Mouse (Mus musculus): ENCODE data around the gene Socs3.

The Socs3 gene

GRCm38 (mm10) chr11:117952174-117952933 is 17.5 kb downstream of the Socs3 start:
- DNase-seq, result peak; percentile 48

GRCm38 (mm10) chr11:117951391-117951790 is 18.5 kb downstream of the Socs3 start:
- DNase-seq, result no peak

DNA sequence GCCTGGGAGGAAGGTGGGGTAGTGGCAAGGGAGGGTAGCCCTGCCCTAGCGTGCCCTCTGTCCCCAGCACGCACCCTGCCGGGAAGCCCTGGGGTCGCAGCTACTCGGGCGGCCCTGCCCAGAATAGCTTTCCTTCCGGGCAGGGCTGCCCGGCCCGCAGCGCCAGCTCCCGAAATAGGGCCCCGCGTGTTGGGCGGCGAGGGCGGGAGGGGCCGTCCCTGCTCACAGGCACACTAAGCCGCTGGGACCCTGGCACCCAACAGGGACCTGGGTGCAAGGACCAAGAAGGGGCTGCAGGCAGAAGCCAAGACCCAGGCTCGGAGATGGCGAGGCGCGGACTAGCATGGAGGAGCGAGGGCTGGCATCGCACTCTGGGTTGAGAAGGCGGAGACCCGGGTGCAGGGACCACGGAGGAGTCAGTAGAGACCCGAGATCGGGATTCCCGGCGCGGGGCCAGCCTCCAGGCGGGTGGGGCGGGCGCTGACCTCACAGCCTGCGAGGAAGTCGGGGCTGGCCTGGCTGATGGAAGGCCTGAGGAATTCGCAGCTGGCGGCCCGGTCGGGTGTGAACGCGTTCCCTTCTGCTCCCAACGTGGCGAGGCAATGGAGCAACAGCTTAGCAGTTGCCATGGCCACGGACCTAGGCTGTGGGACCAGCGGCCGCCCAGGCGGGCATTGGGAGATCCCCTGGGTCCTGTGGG is 20.3 kb downstream of the Socs3 start:
- DNase-seq, result peak; percentile 86

GRCm38 (mm10) chr11:117946996-117947419 is 22.8 kb downstream of the Socs3 start:
- DNase-seq, result no peak

DNA sequence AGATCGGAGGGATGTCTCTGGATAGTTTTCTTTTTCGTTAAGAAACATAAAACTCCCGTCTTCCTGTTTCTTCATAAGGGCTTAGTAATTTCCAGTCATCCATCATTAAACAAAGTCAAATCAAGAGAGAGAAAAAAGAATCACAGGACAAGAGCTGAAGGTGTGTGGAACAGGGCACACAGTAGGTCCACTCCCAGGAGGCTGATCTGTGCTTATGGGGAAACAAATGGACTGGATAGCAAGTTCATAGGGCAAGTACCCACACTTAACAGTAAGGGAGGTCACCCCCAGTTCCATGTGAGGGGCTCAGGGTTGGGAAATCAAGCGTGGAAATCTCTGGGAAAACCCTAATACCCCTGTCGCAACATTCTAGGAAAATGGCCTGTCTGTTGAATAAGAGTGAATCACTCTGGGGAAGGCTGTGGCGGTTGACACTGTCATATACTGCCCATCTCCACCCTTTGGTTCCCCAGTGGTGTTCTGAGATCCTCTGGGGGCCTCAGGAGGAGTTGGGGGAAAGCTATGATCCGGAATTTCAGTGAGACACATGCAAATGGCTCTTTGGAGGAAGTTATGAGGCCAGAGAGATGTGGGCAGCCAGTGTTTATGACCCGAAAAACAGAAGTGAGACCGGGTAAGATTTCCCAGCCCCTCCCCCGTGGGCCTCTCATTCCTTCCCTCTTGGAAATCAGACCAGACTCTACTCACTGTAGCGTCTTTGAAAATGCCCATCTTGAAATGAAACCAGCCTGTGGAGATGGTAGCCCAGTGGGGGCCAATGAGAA is 23.5 kb downstream of the Socs3 start:
- peak; percentile 23 for DNase-seq

DNA sequence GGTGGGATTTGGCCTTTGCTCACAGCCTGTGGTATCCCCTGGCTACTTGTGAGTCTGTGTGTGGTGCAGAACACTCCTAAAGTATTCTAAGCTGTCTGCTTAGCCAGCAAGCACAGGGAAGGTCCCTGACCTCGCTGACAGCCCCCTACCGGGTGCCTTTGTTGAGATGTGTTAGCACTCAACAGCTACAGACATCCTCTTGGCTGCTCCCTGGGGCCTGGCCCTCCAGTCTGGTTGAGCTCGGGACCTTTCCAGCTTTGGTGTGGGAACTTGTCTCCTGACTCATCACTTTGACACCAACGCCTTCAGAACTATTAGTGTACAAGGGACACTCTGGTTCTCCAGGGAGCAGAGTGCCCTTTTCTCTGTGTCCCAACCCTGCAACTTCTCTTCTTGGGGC is 28.0 kb downstream of the Socs3 start:
- peak; percentile 24 for DNase-seq

GRCm38 (mm10) chr11:117941325-117941834 is 28.5 kb downstream of the Socs3 start:
- no peak for DNase-seq

DNA sequence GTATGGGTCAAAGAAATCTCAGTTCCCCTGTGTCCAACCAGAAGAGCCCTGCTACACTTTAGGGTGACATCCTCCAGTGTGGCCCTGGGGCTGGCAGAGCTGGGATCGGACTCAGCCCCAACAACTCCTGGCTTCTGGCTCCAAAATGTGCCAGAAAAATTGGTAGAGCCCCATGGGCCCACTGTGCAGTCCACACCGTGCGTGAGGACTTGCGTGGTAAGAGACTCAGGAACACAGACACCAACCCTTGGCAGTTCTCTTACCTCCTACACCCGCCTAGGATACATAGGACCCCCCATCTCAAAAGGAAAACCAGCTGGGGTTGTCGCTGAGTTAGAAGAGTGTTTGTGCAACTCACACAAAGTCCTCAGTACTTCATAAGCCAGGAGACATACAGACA is 29.0 kb downstream of the Socs3 start:
- no peak for DNase-seq

DNA sequence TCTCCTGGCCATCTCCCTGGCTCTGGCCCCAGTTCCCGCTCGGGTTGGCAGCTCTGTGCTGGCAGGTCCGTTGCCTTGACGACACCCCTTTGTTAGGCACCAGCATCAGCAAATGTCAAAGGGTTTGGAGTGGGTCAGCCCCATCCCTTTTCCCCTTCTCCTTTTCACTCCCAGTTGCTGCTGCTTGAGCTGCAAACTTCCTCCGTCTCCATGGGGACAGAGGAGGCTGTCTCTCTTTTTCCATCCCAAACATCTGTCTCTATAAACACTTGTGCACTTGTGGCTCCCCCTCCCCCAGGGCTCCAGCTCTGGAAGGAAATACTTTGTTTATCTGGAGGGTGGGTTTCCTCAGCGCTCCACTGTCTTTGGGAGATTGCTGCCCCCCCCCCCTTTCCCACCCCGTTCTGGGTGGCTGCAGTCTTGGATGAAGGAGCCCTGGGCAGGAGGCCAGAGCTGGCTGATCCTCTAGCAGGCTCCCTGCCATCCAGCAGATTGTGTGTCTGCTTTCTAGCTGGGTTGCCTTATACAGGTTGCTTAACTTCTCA is 30.0 kb downstream of the Socs3 start:
- peak; percentile 88 for DNase-seq

DNA sequence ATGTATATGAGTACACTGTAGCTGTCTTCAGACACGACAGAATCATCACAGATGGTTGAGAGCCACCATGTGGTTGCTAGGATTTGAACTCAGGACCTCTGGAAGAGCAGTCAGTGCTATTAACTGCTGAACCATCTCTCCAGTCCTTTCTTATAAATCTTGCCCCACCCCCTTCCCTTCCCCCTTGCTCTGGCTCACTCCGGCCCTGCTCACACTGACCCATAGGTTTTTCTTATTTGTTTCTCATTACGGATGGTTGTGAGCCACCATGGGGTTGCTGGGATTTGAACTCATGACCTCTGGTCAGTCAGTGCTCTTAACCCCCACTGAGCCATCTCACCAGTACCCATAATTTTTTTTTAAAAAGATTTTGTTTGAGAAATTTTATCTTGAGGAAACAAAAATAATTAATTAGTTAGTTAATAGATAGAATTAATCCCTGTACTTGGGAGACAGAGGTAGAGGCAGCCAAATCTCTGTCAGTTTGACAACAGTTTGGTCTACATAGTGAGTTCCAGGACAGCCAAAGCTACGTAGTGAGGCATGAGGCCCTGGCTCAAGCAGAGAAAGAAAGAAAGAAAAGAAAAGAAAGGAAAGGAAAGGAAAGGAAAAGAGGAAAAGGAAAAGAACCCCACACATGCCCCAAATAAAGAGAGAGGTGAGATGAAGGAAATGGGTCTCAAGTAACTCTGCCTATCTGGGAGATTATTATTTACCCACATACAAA is 30.7 kb downstream of the Socs3 start:
- no peak for DNase-seq

GRCm38 (mm10) chr11:117936202-117936601 is 33.6 kb downstream of the Socs3 start:
- DNase-seq, result peak; percentile 90

- DNase-seq, result peak; percentile 63
These were observed 34.2 kb downstream of the Socs3 start for GRCm38 (mm10) chr11:117935616-117936015.

GRCm38 (mm10) chr11:117934576-117935368 is 35.1 kb downstream of the Socs3 start:
- no peak for DNase-seq

DNA sequence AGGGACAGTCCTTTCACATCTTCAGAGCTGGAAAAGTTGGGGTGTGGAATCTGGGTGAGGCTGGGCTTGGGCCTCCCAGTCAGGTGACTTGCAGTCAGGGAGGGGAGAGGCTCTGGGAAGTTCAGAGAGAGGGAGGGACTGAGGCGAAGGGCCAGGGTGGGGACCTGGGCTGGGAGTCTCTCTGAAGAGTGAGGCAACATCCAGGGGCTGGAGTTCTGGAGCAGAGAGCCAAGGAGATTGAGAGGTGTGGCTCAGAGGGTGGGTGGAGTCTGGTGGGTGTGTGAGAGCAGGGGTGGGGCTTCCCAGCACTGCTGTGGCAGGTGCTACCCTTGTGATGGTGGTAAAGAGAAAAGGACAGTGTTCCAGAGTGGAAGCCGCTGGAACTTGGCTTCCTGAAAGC is 35.7 kb downstream of the Socs3 start:
- DNase-seq, result peak; percentile 71

- DNase-seq, result no peak
These were observed 37.7 kb downstream of the Socs3 start for GRCm38 (mm10) chr11:117932195-117932594.

DNA sequence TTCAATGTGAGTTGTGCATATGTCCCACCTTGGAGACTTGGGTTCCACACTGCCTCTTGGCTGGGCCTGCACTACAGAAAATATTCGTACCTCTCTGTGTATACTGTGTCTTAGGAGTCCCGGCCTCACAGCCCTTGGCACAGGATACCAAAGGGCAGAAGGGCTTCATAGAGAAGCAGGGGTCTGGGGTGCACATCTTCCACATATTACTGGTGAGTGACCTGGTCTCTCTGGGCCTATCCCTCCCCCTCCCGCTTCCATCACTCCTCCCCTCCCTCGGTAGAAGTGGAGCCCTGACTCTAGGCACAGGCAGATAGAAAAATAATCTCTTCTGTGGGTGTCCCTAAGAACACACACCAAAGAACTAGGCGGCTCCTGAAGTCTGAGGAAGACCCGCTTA is 38.3 kb downstream of the Socs3 start:
- DNase-seq, result no peak

GRCm38 (mm10) chr11:117930781-117931338 is 39.0 kb downstream of the Socs3 start:
- DNase-seq, result peak; percentile 59

DNA sequence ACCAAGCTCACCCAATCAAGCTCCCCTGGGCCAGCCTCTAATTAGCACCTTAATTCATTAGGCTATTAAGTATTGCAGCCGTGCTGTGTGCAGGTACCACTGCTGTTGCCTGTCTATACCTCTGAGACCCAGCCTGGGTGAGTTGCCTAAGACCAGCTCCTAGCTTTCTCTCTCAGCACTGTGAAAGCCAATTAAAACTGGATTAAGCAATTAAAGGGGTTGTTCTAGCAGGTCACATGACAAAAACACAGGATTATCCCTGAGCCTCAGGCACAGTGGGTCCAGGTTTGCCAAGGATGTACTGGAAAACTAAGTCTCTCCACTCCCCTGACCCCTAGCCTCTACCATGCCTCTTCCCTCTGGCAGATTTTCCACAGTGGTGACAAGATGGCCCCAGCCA is 44.3 kb downstream of the Socs3 start:
- DNase-seq, result no peak

- no peak for DNase-seq
These were observed 45.4 kb downstream of the Socs3 start for GRCm38 (mm10) chr11:117924466-117924865.

GRCm38 (mm10) chr11:117923279-117923678 is 46.6 kb downstream of the Socs3 start:
- DNase-seq, result no peak

- no peak for DNase-seq
These were observed 50.6 kb downstream of the Socs3 start for GRCm38 (mm10) chr11:117919211-117919610.

All from lung, postnatal 14 days (tissue).